Mouse (Mus musculus): ENCODE measurements around the gene Ptch2. TPM values are rescaled to one million over a fixed set of nuclear protein-coding genes. Genes with fewer than 3 reads are reported as not detected.

The Ptch2 gene
- polyA plus RNA-seq, 1 experiment from 2014 or later = 4.5 TPM

GRCm38 (mm10) chr4:117108524-117108849 is 12.6 kb downstream of the Ptch2 start:
- Histone ChIP-seq H3K4me3 (no peak overlapping the region), H3K9me3 (replicated peaks) (no peaks in the 10 kb centered on the region), H3K27ac (no peak overlapping the region), H3K4me1 (0 out of 2 replicates have a peak, but pooled peaks cover 3% of the 10 kb centered on the region), H3K36me3 (peaks cover 25% of the 10 kb centered on the region), H3K4me2 (replicated peaks) (no peak overlapping the region), H3K27me3 (no peaks in the 10 kb centered on the region), H3K9ac (no peak overlapping the region)
- ATAC-seq (ENCODE audit: low FRiP score) = no peak
- WGBS = 93% methylated on average over 6 of the region's 6 CpGs

DNA sequence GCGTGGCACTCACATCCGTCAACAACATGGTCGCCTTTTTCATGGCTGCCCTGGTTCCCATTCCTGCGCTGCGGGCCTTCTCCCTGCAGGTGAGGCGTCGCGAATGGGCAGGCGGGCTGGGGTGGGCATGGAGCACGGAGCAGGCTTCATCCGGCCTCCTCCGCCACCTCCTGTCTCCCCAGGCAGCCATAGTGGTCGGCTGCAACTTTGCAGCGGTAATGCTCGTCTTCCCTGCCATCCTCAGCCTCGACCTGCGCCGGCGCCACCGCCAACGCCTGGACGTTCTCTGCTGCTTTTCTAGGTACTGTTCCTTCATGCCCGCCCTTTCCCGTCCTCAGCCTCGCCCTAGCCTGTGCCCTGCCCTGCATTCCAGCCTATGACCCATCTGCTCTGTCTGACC is 13.5 kb downstream of the Ptch2 start:
- Histone ChIP-seq H3K27me3 (no peaks in the 10 kb centered on the region), H3K27ac (no peak overlapping the region), H3K9ac (no peak overlapping the region), H3K4me2 (replicated peaks) (no peak overlapping the region), H3K4me1 (0 out of 2 replicates have a peak, but pooled peaks cover 3% of the 10 kb centered on the region), H3K9me3 (replicated peaks) (no peaks in the 10 kb centered on the region), H3K4me3 (no peak overlapping the region), H3K36me3 (peaks cover 26% of the 10 kb centered on the region)
- ATAC-seq (ENCODE audit: low FRiP score) = no peak
- WGBS = 93% methylated on average over 25 of the region's 25 CpGs

DNA sequence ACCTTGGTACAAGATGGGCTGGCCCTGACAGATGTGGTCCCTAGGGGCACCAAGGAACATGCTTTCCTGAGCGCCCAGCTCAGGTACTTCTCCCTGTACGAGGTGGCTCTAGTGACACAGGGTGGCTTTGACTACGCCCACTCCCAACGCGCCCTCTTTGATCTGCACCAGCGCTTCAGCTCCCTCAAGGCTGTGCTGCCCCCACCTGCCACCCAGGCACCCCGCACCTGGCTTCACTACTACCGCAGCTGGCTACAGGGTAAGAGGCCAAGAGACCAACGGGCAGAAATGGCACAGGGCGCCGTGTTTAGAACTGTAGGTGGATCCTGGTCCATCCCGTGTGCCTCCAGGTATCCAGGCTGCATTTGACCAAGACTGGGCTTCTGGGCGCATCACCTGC is 14.4 kb downstream of the Ptch2 start:
- WGBS = 90% methylated on average over 13 of the region's 13 CpGs
- no peak overlapping the region for H3K4me3 ChIP-seq

DNA sequence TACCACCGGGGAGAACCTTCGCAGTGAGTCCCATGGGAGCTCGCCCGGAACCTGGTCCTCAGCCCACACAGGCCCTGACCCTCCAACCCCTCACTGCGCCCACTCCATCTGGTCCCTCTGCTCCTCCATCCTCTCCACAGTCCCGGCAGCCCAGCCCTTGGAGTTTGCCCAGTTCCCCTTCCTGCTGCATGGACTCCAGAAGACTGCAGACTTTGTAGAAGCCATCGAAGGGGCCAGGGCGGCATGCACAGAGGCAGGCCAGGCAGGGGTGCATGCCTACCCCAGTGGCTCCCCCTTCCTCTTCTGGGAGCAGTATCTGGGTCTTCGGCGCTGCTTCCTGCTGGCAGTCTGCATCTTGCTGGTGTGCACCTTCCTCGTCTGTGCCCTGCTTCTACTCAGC is 15.1 kb downstream of the Ptch2 start:
- Histone ChIP-seq H3K4me2 (replicated peaks) (no peak overlapping the region), H3K4me3 (no peak overlapping the region), H3K27me3 (no peaks in the 10 kb centered on the region), H3K9ac (no peak overlapping the region), H3K27ac (no peak overlapping the region), H3K9me3 (replicated peaks) (no peaks in the 10 kb centered on the region), H3K4me1 (no peaks in the 10 kb centered on the region), H3K36me3 (peaks cover 32% of the 10 kb centered on the region)
- ATAC-seq (ENCODE audit: low FRiP score) = no peak
- WGBS = 93% methylated on average over 11 of the region's 11 CpGs

More for the DNA sequence above, 14.4 kb downstream of the Ptch2 start:
- Histone ChIP-seq H3K9me3 (replicated peaks) (no peaks in the 10 kb centered on the region), H3K27me3 (no peaks in the 10 kb centered on the region), H3K4me1 (0 out of 2 replicates have a peak, but pooled peaks cover 2% of the 10 kb centered on the region), H3K27ac (no peak overlapping the region), H3K4me2 (replicated peaks) (no peak overlapping the region), H3K9ac (no peak overlapping the region), H3K36me3 (peaks cover 32% of the 10 kb centered on the region)
- no peak for ATAC-seq (ENCODE audit: low FRiP score)

GRCm38 (mm10) chr4:117113237-117113636 is 17.4 kb downstream of the Ptch2 start:
- WGBS = 84% methylated on average over 1 of the region's 1 CpGs
- no peak overlapping the region for H3K4me3 ChIP-seq
- H3K9ac ChIP-seq = no peak overlapping the region
- H3K27me3 ChIP-seq = no peaks in the 10 kb centered on the region
- ATAC-seq (ENCODE audit: low FRiP score) = no peak
- H3K27ac ChIP-seq = no peak overlapping the region
- no peak overlapping the region for H3K4me2 ChIP-seq (replicated peaks)
- no peaks in the 10 kb centered on the region for H3K4me1 ChIP-seq
- H3K9me3 ChIP-seq (replicated peaks) = no peaks in the 10 kb centered on the region
- H3K36me3 ChIP-seq = peaks cover 24% of the 10 kb centered on the region

- no peak overlapping the region for H3K27ac ChIP-seq
- H3K36me3 ChIP-seq = peaks cover 13% of the 10 kb centered on the region
- no peak for ATAC-seq (ENCODE audit: low FRiP score)
- no peak overlapping the region for H3K9ac ChIP-seq
- no peaks in the 10 kb centered on the region for H3K27me3 ChIP-seq
- H3K4me1 ChIP-seq = peaks cover 5% of the 10 kb centered on the region
- WGBS = 88% methylated on average over 5 of the region's 5 CpGs
- no peak overlapping the region for H3K4me3 ChIP-seq
- no peaks in the 10 kb centered on the region for H3K9me3 ChIP-seq (replicated peaks)
- no peak overlapping the region for H3K4me2 ChIP-seq (replicated peaks)
Observed at GRCm38 (mm10) chr4:117115592-117115991, 19.7 kb downstream of the Ptch2 start.

- Histone ChIP-seq H3K27ac (no peak overlapping the region), H3K9ac (no peak overlapping the region), H3K9me3 (replicated peaks) (no peaks in the 10 kb centered on the region), H3K4me2 (replicated peaks) (no peak overlapping the region), H3K36me3 (peaks cover 7% of the 10 kb centered on the region), H3K27me3 (no peaks in the 10 kb centered on the region), H3K4me1 (peaks cover 11% of the 10 kb centered on the region), H3K4me3 (no peak overlapping the region)
- ATAC-seq (ENCODE audit: low FRiP score) = no peak
- WGBS = 94% methylated on average over 7 of the region's 7 CpGs
Observed at GRCm38 (mm10) chr4:117117931-117118330, 22.1 kb downstream of the Ptch2 start.

DNA sequence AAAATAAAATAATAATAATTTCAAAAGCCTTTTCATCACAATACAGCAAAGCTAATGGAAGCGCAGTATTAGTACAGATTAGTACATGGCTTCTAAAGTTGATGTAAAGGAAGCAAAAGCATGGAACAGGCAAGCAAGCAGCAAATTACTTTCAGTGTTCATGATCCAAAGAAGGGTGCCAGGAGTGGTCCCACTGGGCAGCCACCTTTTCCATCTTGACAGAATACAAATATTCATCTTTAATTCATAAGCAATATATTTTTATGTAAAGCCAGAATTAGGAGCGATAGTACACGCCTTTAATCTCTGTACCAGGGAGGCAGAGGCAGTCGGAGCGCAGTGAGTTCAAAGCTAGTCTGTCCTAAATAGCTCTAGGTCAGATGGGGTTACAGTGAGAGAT is 23.8 kb downstream of the Ptch2 start:
- peak; percentile 15; the same call in 1 of the 2 replicates for ATAC-seq (ENCODE audit: low FRiP score)

GRCm38 (mm10) chr4:117120052-117120444 is 24.2 kb downstream of the Ptch2 start:
- ATAC-seq (ENCODE audit: low FRiP score) = peak; percentile 40
- Histone ChIP-seq H3K36me3 (no peaks in the 10 kb centered on the region), H3K4me2 (replicated peaks) (peak overlapping the region; percentile 99), H3K4me3 (peak overlapping the region; percentile 60), H3K27me3 (no peaks in the 10 kb centered on the region), H3K9ac (peak overlapping the region; percentile 77), H3K4me1 (peaks cover 20% of the 10 kb centered on the region), H3K9me3 (replicated peaks) (no peaks in the 10 kb centered on the region), H3K27ac (peak overlapping the region; percentile 92)
- 9% methylated on average over 10 of the region's 10 CpGs for WGBS

More for the DNA sequence above, 23.8 kb downstream of the Ptch2 start:
- Histone ChIP-seq H3K4me3 (peak overlapping the region; percentile 60), H3K27me3 (no peaks in the 10 kb centered on the region), H3K4me1 (peaks cover 16% of the 10 kb centered on the region), H3K36me3 (peaks cover 4% of the 10 kb centered on the region), H3K9me3 (replicated peaks) (no peaks in the 10 kb centered on the region), H3K4me2 (replicated peaks) (peak overlapping the region; percentile 99), H3K27ac (peak overlapping the region; percentile 92), H3K9ac (peak overlapping the region; percentile 77)
- 75% methylated on average over 5 of the region's 5 CpGs for WGBS

DNA sequence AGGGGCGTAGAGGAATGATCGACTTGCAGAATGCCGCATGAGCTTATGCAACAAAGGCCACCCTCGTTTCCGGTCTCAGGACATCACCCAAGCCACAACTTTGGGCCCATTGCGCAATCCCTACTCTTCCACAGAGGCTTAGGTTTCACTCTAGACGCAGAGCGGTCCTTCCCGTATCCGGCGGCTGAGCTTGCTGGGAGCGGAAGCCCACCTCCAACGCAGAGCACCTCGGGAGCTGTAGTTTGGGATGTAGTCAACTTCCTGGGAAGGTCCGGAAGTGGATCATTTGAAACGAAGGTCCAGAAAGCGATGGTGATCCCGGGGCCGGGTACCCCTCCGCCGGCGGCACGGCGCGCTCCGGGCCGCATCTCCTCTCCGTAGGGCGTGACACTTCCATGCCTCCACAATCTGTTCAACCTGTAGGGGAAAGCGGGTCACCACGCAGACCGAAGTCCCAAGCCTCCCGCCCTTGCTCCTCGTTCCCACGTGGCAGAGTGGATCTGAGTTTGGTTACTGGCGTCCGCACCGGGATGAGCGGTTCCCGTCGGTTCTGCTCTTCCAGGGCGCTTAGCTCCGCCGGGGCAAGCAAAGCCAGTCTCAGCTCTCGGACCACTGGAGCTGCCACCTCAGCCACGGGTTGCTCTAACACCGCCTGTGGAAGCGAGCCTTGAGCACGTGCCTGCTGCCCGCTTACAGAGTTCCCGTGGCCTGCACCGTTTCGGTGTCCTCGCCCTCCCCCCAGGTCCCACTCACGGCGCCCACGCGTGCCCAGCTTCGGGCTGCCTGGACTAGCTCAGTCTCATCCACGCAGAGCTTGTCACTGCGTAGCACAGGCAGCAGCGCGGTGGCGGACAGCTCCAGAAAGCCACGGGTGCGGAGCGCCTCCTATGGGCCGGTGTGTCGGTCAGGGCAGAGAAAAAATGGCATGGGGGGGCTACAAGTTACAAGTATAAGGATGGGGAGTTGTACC is 24.9 kb downstream of the Ptch2 start:
- Histone ChIP-seq H3K27me3 (no peaks in the 10 kb centered on the region), H3K4me1 (peaks cover 27% of the 10 kb centered on the region), H3K27ac (peak overlapping the region; percentile 92), H3K9me3 (replicated peaks) (no peaks in the 10 kb centered on the region), H3K36me3 (no peaks in the 10 kb centered on the region), H3K4me2 (replicated peaks) (peak overlapping the region; percentile 99), H3K4me3 (peak overlapping the region; percentile 60), H3K9ac (peak overlapping the region; percentile 77)
- ATAC-seq (ENCODE audit: low FRiP score) = peak; percentile 92
- under 1% methylated on average over 69 of the region's 69 CpGs for WGBS

DNA sequence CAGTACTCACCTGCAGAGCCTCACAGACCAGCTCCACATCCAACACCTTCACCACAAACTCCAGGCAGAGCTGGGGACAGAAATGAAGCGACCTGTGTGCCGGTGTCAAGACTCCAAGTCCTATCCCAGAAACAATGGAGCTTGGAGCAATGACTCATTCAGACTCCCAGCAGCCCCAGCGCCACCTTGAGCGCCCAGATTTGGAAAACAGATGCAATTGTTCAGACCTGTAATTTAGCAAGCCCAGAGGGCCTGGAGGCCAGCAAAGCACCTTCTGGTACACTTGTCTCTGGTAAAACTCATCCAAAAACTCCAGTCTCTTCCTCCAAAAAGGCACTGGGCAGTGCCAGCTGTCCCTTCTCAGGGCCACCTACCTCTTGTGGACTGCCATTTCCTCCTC is 26.3 kb downstream of the Ptch2 start:
- H3K27ac ChIP-seq = no peak overlapping the region

GRCm38 (mm10) chr4:117123546-117124217 is 27.8 kb downstream of the Ptch2 start:
- no peak overlapping the region for H3K4me2 ChIP-seq (replicated peaks)
- H3K36me3 ChIP-seq = peaks cover 10% of the 10 kb centered on the region; the same call in 1 of the 2 replicates
- H3K4me1 ChIP-seq = peaks cover 35% of the 10 kb centered on the region
- WGBS = 92% methylated on average over 7 of the region's 9 CpGs
- H3K9me3 ChIP-seq (replicated peaks) = no peaks in the 10 kb centered on the region
- H3K4me3 ChIP-seq = no peak overlapping the region
- H3K27ac ChIP-seq = no peak overlapping the region
- no peak for ATAC-seq (ENCODE audit: low FRiP score)
- H3K9ac ChIP-seq = no peak overlapping the region
- no peaks in the 10 kb centered on the region for H3K27me3 ChIP-seq

More for the DNA sequence above, 26.3 kb downstream of the Ptch2 start:
- 91% methylated on average over 4 of the region's 4 CpGs for WGBS
- Histone ChIP-seq H3K36me3 (no peaks in the 10 kb centered on the region), H3K4me1 (peaks cover 35% of the 10 kb centered on the region), H3K4me2 (replicated peaks) (no peak overlapping the region), H3K9ac (no peak overlapping the region), H3K27me3 (no peaks in the 10 kb centered on the region), H3K4me3 (no peak overlapping the region), H3K9me3 (replicated peaks) (no peaks in the 10 kb centered on the region)
- no peak for ATAC-seq (ENCODE audit: low FRiP score)

Measured in hindbrain, embryonic 12.5 days (tissue).